Mouse (Mus musculus) embryo, embryonic 9.5 days (tissue): ENCODE results near the gene Mettl15.

Experiments used
- DNase-seq: peaks from one replicate; pipeline ENCODE4 v3.0.0-alpha.2; 2017; ENCODE audit errors: extremely low spot score

The Mettl15 gene

GRCm38 (mm10) chr2:109158509-109158908 is 122.0 kb downstream of the Mettl15 start:
- DNase-seq: no peak

- DNase-seq: no peak
Measured at GRCm38 (mm10) chr2:109156131-109156530, 124.4 kb downstream of the Mettl15 start.

GRCm38 (mm10) chr2:109153402-109154050 is 127.0 kb downstream of the Mettl15 start:
- DNase-seq: no peak

GRCm38 (mm10) chr2:109147292-109147691 is 133.3 kb downstream of the Mettl15 start:
- DNase-seq: no peak

- DNase-seq: no peak
Measured at GRCm38 (mm10) chr2:109144410-109144809, 136.1 kb downstream of the Mettl15 start.

GRCm38 (mm10) chr2:109140330-109140729 is 140.2 kb downstream of the Mettl15 start:
- no peak for DNase-seq

- DNase-seq: no peak
Measured at GRCm38 (mm10) chr2:109137276-109137675, 143.3 kb downstream of the Mettl15 start.

GRCm38 (mm10) chr2:109130718-109131117 is 149.8 kb downstream of the Mettl15 start:
- DNase-seq: no peak

- DNase-seq: no peak
Measured at GRCm38 (mm10) chr2:109129921-109130320, 150.6 kb downstream of the Mettl15 start.

GRCm38 (mm10) chr2:109105773-109106484 is 174.6 kb downstream of the Mettl15 start:
- DNase-seq: no peak

GRCm38 (mm10) chr2:109049686-109050085 is 230.9 kb downstream of the Mettl15 start:
- no peak for DNase-seq
